Mouse (Mus musculus): ENCODE measurements at regions not wholly inside any gene's neighbourhood (a gene's known extent, or its start where the extent isn't known, plus 50 kb on each side); places are given as distances from the start of the nearest gene placed in this dataset.

GRCm38 (mm10) chr11:94882687-94883383, 53.2 kb upstream of the Col1a1 start:
- DNase-seq (ENCODE audit: low spot score in 2 of 2), result no peak
- intact Hi-C loops (cut with DNase I), result no loop called here

GRCm38 (mm10) chr11:94881982-94882686, 53.9 kb upstream of the Col1a1 start:
- intact Hi-C loops (cut with DNase I), result no loop called here
- DNase-seq (ENCODE audit: low spot score in 2 of 2), result no peak

GRCm38 (mm10) chr11:94880896-94881840, 54.9 kb upstream of the Col1a1 start:
- peak in 1 of 2 experiments; percentile 15 for DNase-seq (ENCODE audit: low spot score in 2 of 2)
- intact Hi-C loops (cut with DNase I), result no loop called here

GRCm38 (mm10) chr11:94876707-94877106, 59.3 kb upstream of the Col1a1 start:
- no peak for DNase-seq (ENCODE audit: low spot score in 2 of 2)
- intact Hi-C loops (cut with DNase I), result no loop called here

GRCm38 (mm10) chr11:94875026-94875425, 61.0 kb upstream of the Col1a1 start:
- intact Hi-C loops (cut with DNase I), result no loop called here

GRCm38 (mm10) chr11:94874155-94874561, 61.9 kb upstream of the Col1a1 start:
- DNase-seq (ENCODE audit: low spot score in 2 of 2), result no peak
- intact Hi-C loops (cut with DNase I), result no loop called here

More at GRCm38 (mm10) chr11:94875026-94875425, 61.0 kb upstream of the Col1a1 start:
- no peak for DNase-seq (ENCODE audit: low spot score in 2 of 2)

GRCm38 (mm10) chr11:94873693-94874092, 62.3 kb upstream of the Col1a1 start:
- intact Hi-C loops (cut with DNase I), result no loop called here
- DNase-seq (ENCODE audit: low spot score in 2 of 2), result no peak

- DNase-seq (ENCODE audit: low spot score in 2 of 2), result peak; percentile 49 to 73
- intact Hi-C loops (cut with DNase I), result no loop called here
Measured at GRCm38 (mm10) chr11:94872921-94873320, 63.1 kb upstream of the Col1a1 start.

GRCm38 (mm10) chr11:94870341-94870740, 65.7 kb upstream of the Col1a1 start:
- DNase-seq (ENCODE audit: low spot score in 2 of 2), result peak; percentile 46 to 52
- intact Hi-C loops (cut with DNase I), result no loop called here

GRCm38 (mm10) chr11:94869866-94870265, 66.2 kb upstream of the Col1a1 start:
- peak; percentile 38 to 59 for DNase-seq (ENCODE audit: low spot score in 2 of 2)
- intact Hi-C loops (cut with DNase I), result loop anchor here (10.0 kb wide), 1 partner anchor 135 kb away; no protein-coding TSS in a partner anchor

GRCm38 (mm10) chr11:94866176-94866967, 69.7 kb upstream of the Col1a1 start:
- peak; percentile 56 to 75 for DNase-seq (ENCODE audit: low spot score in 2 of 2)
- intact Hi-C loops (cut with DNase I), result loop anchor here (1.0 to 10.0 kb wide), 2 partner anchors 70 to 132 kb away; partner anchors contain the start of gene Col1a1

GRCm38 (mm10) chr11:94850129-94850528, 67.6 kb upstream of the Tmem92 start:
- no peak for DNase-seq (ENCODE audit: low spot score in 2 of 2)
- intact Hi-C loops (cut with DNase I), result no loop called here

- intact Hi-C loops (cut with DNase I), result no loop called here
- DNase-seq (ENCODE audit: low spot score in 2 of 2), result no peak
Measured at GRCm38 (mm10) chr11:94839133-94839532, 56.6 kb upstream of the Tmem92 start.

- DNase-seq (ENCODE audit: low spot score in 2 of 2), result no peak
- intact Hi-C loops (cut with DNase I), result no loop called here
Measured at GRCm38 (mm10) chr11:94838140-94838539, 55.6 kb upstream of the Tmem92 start.

- no peak for DNase-seq (ENCODE audit: low spot score in 2 of 2)
- intact Hi-C loops (cut with DNase I), result no loop called here
Measured at GRCm38 (mm10) chr11:94836347-94836746, 53.8 kb upstream of the Tmem92 start.

GRCm38 (mm10) chr11:94832246-94832985, 49.9 kb upstream of the Tmem92 start:
- intact Hi-C loops (cut with DNase I), result no loop called here
- peak; percentile 26 to 62 for DNase-seq (ENCODE audit: low spot score in 2 of 2)

Data from left cerebral cortex, postnatal 14 days (tissue).